Mouse (Mus musculus): ENCODE measurements at regions not wholly inside any gene's neighbourhood (a gene's known extent, or its start where the extent isn't known, plus 50 kb on each side); places are given as distances from the start of the nearest gene placed in this dataset.

DNA sequence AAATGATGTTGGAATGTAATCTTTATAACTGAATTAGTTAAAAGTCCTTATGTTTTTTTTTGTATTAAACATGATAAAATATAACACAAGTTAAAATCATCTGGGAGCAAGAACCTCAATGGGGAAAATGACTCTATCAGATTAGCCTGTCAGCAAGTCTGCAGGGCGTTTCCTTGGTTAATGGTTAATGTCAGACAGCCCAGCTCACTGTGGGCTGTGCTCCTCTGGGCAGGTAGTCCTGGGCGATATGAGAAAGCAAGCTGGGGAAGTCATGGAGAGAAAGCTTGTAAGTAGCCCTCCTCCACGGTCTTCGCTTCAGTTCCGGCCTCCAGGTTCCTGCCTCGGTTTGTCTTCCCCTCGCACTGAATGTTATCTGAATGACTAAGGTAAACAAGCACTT, 379.0 kb upstream of the Prickle1 start:
- Histone ChIP-seq H3K9me3 (ENCODE audit: control insufficient read depth, low read length) (no peaks in the 10 kb centered on the region), H3K4me2 (ENCODE audit: low read length) (no peak overlapping the region)
- ATAC-seq (replicated peaks; ENCODE audit: low FRiP score, low TSS enrichment, low read depth), result no peak

GRCm38 (mm10) chr15:93972979-93973378, 377.3 kb upstream of the Prickle1 start:
- no peak for DNase-seq (ENCODE audit: low spot score)
- ATAC-seq (replicated peaks; ENCODE audit: low FRiP score, low TSS enrichment, low read depth), result no peak
- no peak overlapping the region for H3K4me3 ChIP-seq (ENCODE audit: low read depth, low read length)
- 54% methylated on average over 5 of the region's 5 CpGs for WGBS
- H3K9me3 ChIP-seq (ENCODE audit: control insufficient read depth, low read length), result no peaks in the 10 kb centered on the region
- H3K9ac ChIP-seq (ENCODE audit: low read length), result no peak overlapping the region
- no peaks in the 10 kb centered on the region for H3K36me3 ChIP-seq (ENCODE audit: control insufficient read depth, insufficient read depth, low read length)
- H3K27ac ChIP-seq (ENCODE audit: low read depth), result no peak overlapping the region
- H3K27me3 ChIP-seq (replicated peaks; ENCODE audit: control insufficient read depth, insufficient read depth, low read length), result no peaks in the 10 kb centered on the region
- no peaks in the 10 kb centered on the region; the same call in 1 of the 2 replicates for H3K4me1 ChIP-seq (replicated peaks; ENCODE audit: control insufficient read depth, insufficient read depth, low read length)
- H3K4me2 ChIP-seq (ENCODE audit: low read length), result no peak overlapping the region

More for the DNA sequence above, 379.0 kb upstream of the Prickle1 start:
- no peaks in the 10 kb centered on the region; the same call in 1 of the 2 replicates for H3K4me1 ChIP-seq (replicated peaks; ENCODE audit: control insufficient read depth, insufficient read depth, low read length)
- no peak overlapping the region for H3K9ac ChIP-seq (ENCODE audit: low read length)
- 41% methylated on average over 7 of the region's 7 CpGs for WGBS
- DNase-seq (ENCODE audit: low spot score), result no peak
- no peaks in the 10 kb centered on the region for H3K27me3 ChIP-seq (replicated peaks; ENCODE audit: control insufficient read depth, insufficient read depth, low read length)
- no peak overlapping the region for H3K27ac ChIP-seq (ENCODE audit: low read depth)
- H3K4me3 ChIP-seq (ENCODE audit: low read depth, low read length), result no peak overlapping the region
- no peaks in the 10 kb centered on the region for H3K36me3 ChIP-seq (ENCODE audit: control insufficient read depth, insufficient read depth, low read length)

GRCm38 (mm10) chr15:93961950-93962349, 366.3 kb upstream of the Prickle1 start:
- no peak for ATAC-seq (replicated peaks; ENCODE audit: low FRiP score, low TSS enrichment, low read depth)
- no peak overlapping the region for H3K4me3 ChIP-seq (ENCODE audit: low read depth, low read length)
- DNase-seq (ENCODE audit: low spot score), result no peak
- no peaks in the 10 kb centered on the region for H3K4me1 ChIP-seq (replicated peaks; ENCODE audit: control insufficient read depth, insufficient read depth, low read length)
- no peak overlapping the region for H3K9ac ChIP-seq (ENCODE audit: low read length)
- no peaks in the 10 kb centered on the region for H3K36me3 ChIP-seq (ENCODE audit: control insufficient read depth, insufficient read depth, low read length)
- no peaks in the 10 kb centered on the region for H3K27me3 ChIP-seq (replicated peaks; ENCODE audit: control insufficient read depth, insufficient read depth, low read length)
- H3K9me3 ChIP-seq (ENCODE audit: control insufficient read depth, low read length), result no peaks in the 10 kb centered on the region
- no peak overlapping the region for H3K4me2 ChIP-seq (ENCODE audit: low read length)
- H3K27ac ChIP-seq (ENCODE audit: low read depth), result no peak overlapping the region

GRCm38 (mm10) chr15:93959931-93960330, 364.2 kb upstream of the Prickle1 start:
- H3K27me3 ChIP-seq (replicated peaks; ENCODE audit: control insufficient read depth, insufficient read depth, low read length), result no peaks in the 10 kb centered on the region
- no peak overlapping the region for H3K4me2 ChIP-seq (ENCODE audit: low read length)
- no peak for DNase-seq (ENCODE audit: low spot score)
- no peaks in the 10 kb centered on the region for H3K9me3 ChIP-seq (ENCODE audit: control insufficient read depth, low read length)
- no peak overlapping the region for H3K9ac ChIP-seq (ENCODE audit: low read length)
- H3K4me3 ChIP-seq (ENCODE audit: low read depth, low read length), result no peak overlapping the region
- ATAC-seq (replicated peaks; ENCODE audit: low FRiP score, low TSS enrichment, low read depth), result no peak
- H3K4me1 ChIP-seq (replicated peaks; ENCODE audit: control insufficient read depth, insufficient read depth, low read length), result no peaks in the 10 kb centered on the region
- no peaks in the 10 kb centered on the region for H3K36me3 ChIP-seq (ENCODE audit: control insufficient read depth, insufficient read depth, low read length)
- whole genome bisulfite sequencing, result 55% methylated on average over 8 of the region's 8 CpGs
- no peak overlapping the region for H3K27ac ChIP-seq (ENCODE audit: low read depth)

DNA sequence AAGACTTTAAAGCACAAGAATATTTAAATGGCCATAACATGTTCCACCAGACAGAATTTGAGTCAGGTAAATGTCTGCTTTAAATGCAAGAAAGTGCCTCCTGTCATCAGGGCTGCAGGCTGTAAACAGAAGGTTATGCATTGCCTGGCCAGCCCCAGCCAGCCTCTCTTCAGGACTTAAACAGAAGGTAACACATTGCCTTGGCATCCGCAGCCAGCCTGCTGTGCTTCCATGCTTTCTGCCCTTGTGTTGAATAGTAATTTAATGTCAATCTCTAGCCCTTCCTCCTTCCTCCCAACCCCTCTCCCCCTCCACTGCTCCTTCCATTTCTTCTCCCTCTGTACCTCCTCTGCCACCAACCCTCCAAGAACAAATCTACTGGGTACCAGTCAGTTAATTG, 362.4 kb upstream of the Prickle1 start:
- Histone ChIP-seq H3K4me2 (ENCODE audit: low read length) (no peak overlapping the region), H3K27ac (ENCODE audit: low read depth) (no peak overlapping the region), H3K9me3 (ENCODE audit: control insufficient read depth, low read length) (no peaks in the 10 kb centered on the region), H3K27me3 (replicated peaks; ENCODE audit: control insufficient read depth, insufficient read depth, low read length) (no peaks in the 10 kb centered on the region), H3K4me3 (ENCODE audit: low read depth, low read length) (no peak overlapping the region), H3K36me3 (ENCODE audit: control insufficient read depth, insufficient read depth, low read length) (no peaks in the 10 kb centered on the region), H3K4me1 (replicated peaks; ENCODE audit: control insufficient read depth, insufficient read depth, low read length) (no peaks in the 10 kb centered on the region), H3K9ac (ENCODE audit: low read length) (no peak overlapping the region)
- ATAC-seq (replicated peaks; ENCODE audit: low FRiP score, low TSS enrichment, low read depth), result no peak
- 77% methylated on average over 1 of the region's 1 CpGs for WGBS
- DNase-seq (ENCODE audit: low spot score), result no peak

GRCm38 (mm10) chr15:93956801-93957200, 361.1 kb upstream of the Prickle1 start:
- WGBS, result 97% methylated on average over 11 of the region's 11 CpGs

GRCm38 (mm10) chr15:93953548-93953947, 357.9 kb upstream of the Prickle1 start:
- no peak overlapping the region for H3K27ac ChIP-seq (ENCODE audit: low read depth)
- no peaks in the 10 kb centered on the region for H3K9me3 ChIP-seq (ENCODE audit: control insufficient read depth, low read length)
- no peaks in the 10 kb centered on the region for H3K27me3 ChIP-seq (replicated peaks; ENCODE audit: control insufficient read depth, insufficient read depth, low read length)
- DNase-seq (ENCODE audit: low spot score), result no peak
- H3K36me3 ChIP-seq (ENCODE audit: control insufficient read depth, insufficient read depth, low read length), result no peaks in the 10 kb centered on the region
- no peak overlapping the region for H3K9ac ChIP-seq (ENCODE audit: low read length)
- WGBS, result 89% methylated on average over 1 of the region's 1 CpGs
- no peaks in the 10 kb centered on the region for H3K4me1 ChIP-seq (replicated peaks; ENCODE audit: control insufficient read depth, insufficient read depth, low read length)
- H3K4me2 ChIP-seq (ENCODE audit: low read length), result no peak overlapping the region
- no peak for ATAC-seq (replicated peaks; ENCODE audit: low FRiP score, low TSS enrichment, low read depth)
- H3K4me3 ChIP-seq (ENCODE audit: low read depth, low read length), result no peak overlapping the region

More at GRCm38 (mm10) chr15:93956801-93957200, 361.1 kb upstream of the Prickle1 start:
- Histone ChIP-seq H3K27ac (ENCODE audit: low read depth) (no peak overlapping the region), H3K9me3 (ENCODE audit: control insufficient read depth, low read length) (no peaks in the 10 kb centered on the region), H3K4me2 (ENCODE audit: low read length) (no peak overlapping the region), H3K4me3 (ENCODE audit: low read depth, low read length) (no peak overlapping the region), H3K4me1 (replicated peaks; ENCODE audit: control insufficient read depth, insufficient read depth, low read length) (no peaks in the 10 kb centered on the region), H3K36me3 (ENCODE audit: control insufficient read depth, insufficient read depth, low read length) (no peaks in the 10 kb centered on the region), H3K27me3 (replicated peaks; ENCODE audit: control insufficient read depth, insufficient read depth, low read length) (no peaks in the 10 kb centered on the region), H3K9ac (ENCODE audit: low read length) (no peak overlapping the region)
- DNase-seq (ENCODE audit: low spot score), result no peak
- no peak for ATAC-seq (replicated peaks; ENCODE audit: low FRiP score, low TSS enrichment, low read depth)

GRCm38 (mm10) chr15:93950441-93950840, 354.8 kb upstream of the Prickle1 start:
- no peak for DNase-seq (ENCODE audit: low spot score)

GRCm38 (mm10) chr15:93948902-93949301, 353.2 kb upstream of the Prickle1 start:
- no peaks in the 10 kb centered on the region for H3K36me3 ChIP-seq (ENCODE audit: control insufficient read depth, insufficient read depth, low read length)
- no peak overlapping the region for H3K9ac ChIP-seq (ENCODE audit: low read length)
- H3K27ac ChIP-seq (ENCODE audit: low read depth), result no peak overlapping the region
- DNase-seq (ENCODE audit: low spot score) (no peak), ATAC-seq (replicated peaks; ENCODE audit: low FRiP score, low TSS enrichment, low read depth) (no peak)
- H3K27me3 ChIP-seq (replicated peaks; ENCODE audit: control insufficient read depth, insufficient read depth, low read length), result no peaks in the 10 kb centered on the region
- H3K9me3 ChIP-seq (ENCODE audit: control insufficient read depth, low read length), result no peaks in the 10 kb centered on the region
- H3K4me2 ChIP-seq (ENCODE audit: low read length), result no peak overlapping the region
- no peak overlapping the region for H3K4me3 ChIP-seq (ENCODE audit: low read depth, low read length)
- H3K4me1 ChIP-seq (replicated peaks; ENCODE audit: control insufficient read depth, insufficient read depth, low read length), result no peaks in the 10 kb centered on the region
- 76% methylated on average over 4 of the region's 4 CpGs for WGBS

More at GRCm38 (mm10) chr15:93950441-93950840, 354.8 kb upstream of the Prickle1 start:
- H3K27me3 ChIP-seq (replicated peaks; ENCODE audit: control insufficient read depth, insufficient read depth, low read length), result no peaks in the 10 kb centered on the region
- no peak overlapping the region for H3K9ac ChIP-seq (ENCODE audit: low read length)
- no peak overlapping the region for H3K27ac ChIP-seq (ENCODE audit: low read depth)
- no peak for ATAC-seq (replicated peaks; ENCODE audit: low FRiP score, low TSS enrichment, low read depth)
- WGBS, result 94% methylated on average over 1 of the region's 1 CpGs
- no peaks in the 10 kb centered on the region for H3K4me1 ChIP-seq (replicated peaks; ENCODE audit: control insufficient read depth, insufficient read depth, low read length)
- no peak overlapping the region for H3K4me3 ChIP-seq (ENCODE audit: low read depth, low read length)
- no peaks in the 10 kb centered on the region for H3K9me3 ChIP-seq (ENCODE audit: control insufficient read depth, low read length)
- H3K36me3 ChIP-seq (ENCODE audit: control insufficient read depth, insufficient read depth, low read length), result no peaks in the 10 kb centered on the region
- no peak overlapping the region for H3K4me2 ChIP-seq (ENCODE audit: low read length)

All from intestine, embryonic 14.5 days (tissue).